In the genomic region with DNA sequence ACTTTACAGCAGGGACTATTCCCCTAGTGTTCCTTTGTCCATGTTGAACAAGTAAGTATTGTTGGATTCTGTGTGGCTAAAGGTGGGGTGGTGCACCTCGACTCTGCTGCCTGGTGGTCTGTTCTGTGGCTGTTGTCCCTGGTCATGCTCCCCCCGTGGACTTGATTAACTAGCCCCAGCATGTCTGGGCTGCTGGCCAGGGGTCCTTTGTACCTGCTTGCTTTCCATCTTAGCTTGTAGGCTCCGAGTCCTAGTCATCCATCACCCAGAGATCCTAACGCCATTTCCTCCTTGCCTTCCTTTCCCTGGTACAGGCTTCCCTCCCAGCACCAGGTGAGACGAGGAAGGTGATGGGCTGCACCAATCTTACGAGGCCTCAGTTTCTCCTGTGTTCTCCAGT, we compare ENCODE assay signal across 11 mouse cellular contexts. TPM values are rescaled to one million over a fixed set of nuclear protein-coding genes. Genes with fewer than 3 reads are reported as not detected.
DNase-seq lines count a peak whose midpoint lies in the region; ATAC-seq and TF ChIP-seq lines count a peak whose summit lies in the region.
"Had no signal": no experiment of that assay in that cellular context is flagged by ENCODE, and none has a peak within 500 bp of the region (broad histone marks: within the 10 kb centered on the region; RNA-seq: fewer than 3 reads in every experiment).

No protein-coding gene starts in this region.

- WGBS in kidney, postnatal 0 days = 60% methylated on average over 6 of the region's 6 CpGs
- WGBS in forebrain, embryonic 16.5 days = 70% methylated on average over 6 of the region's 6 CpGs
- 68% methylated on average over 6 of the region's 6 CpGs for WGBS in hindbrain, embryonic 14.5 days
- 76% methylated on average over 6 of the region's 6 CpGs for WGBS in midbrain, embryonic 15.5 days

- peaks cover 15% of the 10 kb centered on the region; the same call in 1 of the 2 replicates for H3K4me1 ChIP-seq in kidney, postnatal 0 days (replicated peaks; ENCODE audit: insufficient read depth, low read length)
- peaks cover 10% of the 10 kb centered on the region for H3K4me1 ChIP-seq in forebrain, embryonic 16.5 days (replicated peaks; ENCODE audit: control insufficient read depth, insufficient read depth, low read length)
- H3K4me1 ChIP-seq in hindbrain, embryonic 14.5 days (replicated peaks; ENCODE audit: control insufficient read depth, insufficient read depth, low read length) = peaks cover 16% of the 10 kb centered on the region
- H3K4me1 ChIP-seq in midbrain, embryonic 15.5 days = peaks cover 22% of the 10 kb centered on the region

- no peak for DNase-seq in kidney, postnatal 0 days (ENCODE audit: low spot score)
- no peak for DNase-seq in kidney, postnatal 10 days
- DNase-seq in hindbrain, embryonic 14.5 days (ENCODE audit: low spot score) = no peak
- DNase-seq in embryo, embryonic 10 days (ENCODE audit: low spot score) = no peak
- DNase-seq in frontal cortex, postnatal 14 days (ENCODE audit: low spot score in 2 of 2) = no peak
- no peak for DNase-seq in thymus, postnatal 10 days (ENCODE audit: low spot score in 2 of 2)
- DNase-seq: adrenal gland, postnatal 10 days; cerebellum, postnatal 36 days; left cerebral cortex, postnatal 4 days had no signal

- no peak overlapping the region for H3K9ac ChIP-seq in kidney, postnatal 0 days (ENCODE audit: low read depth, low read length)
- H3K9ac ChIP-seq in forebrain, embryonic 16.5 days (replicated peaks; ENCODE audit: low read depth, low read length) = no peak overlapping the region
- no peak overlapping the region for H3K9ac ChIP-seq in hindbrain, embryonic 14.5 days
- no peak overlapping the region for H3K9ac ChIP-seq in midbrain, embryonic 15.5 days

- peak overlapping the region; percentile 88; the same call in 1 of the 2 replicates for H3K4me2 ChIP-seq in kidney, postnatal 0 days (ENCODE audit: low read length)
- peak overlapping the region; percentile 90 for H3K4me2 ChIP-seq in forebrain, embryonic 16.5 days (ENCODE audit: low read length)
- H3K4me2 ChIP-seq in hindbrain, embryonic 14.5 days (replicated peaks) = peak overlapping the region; percentile 72
- H3K4me2 ChIP-seq in midbrain, embryonic 15.5 days = peak overlapping the region; percentile 71

- H3K27ac ChIP-seq in kidney, postnatal 0 days = no peak overlapping the region
- H3K27ac ChIP-seq in forebrain, embryonic 16.5 days (ENCODE audit: low read length) = no peak overlapping the region
- no peak overlapping the region for H3K27ac ChIP-seq in hindbrain, embryonic 14.5 days
- no peak overlapping the region for H3K27ac ChIP-seq in midbrain, embryonic 15.5 days

- TF ChIP-seq CTCF in kidney, postnatal 0 days (IDR thresholded peaks at IDR 0.05; ENCODE audit: low read depth) = no peak

- H3K36me3 ChIP-seq in kidney, postnatal 0 days (ENCODE audit: insufficient read depth, low read length) = no peaks in the 10 kb centered on the region
- H3K36me3 ChIP-seq in forebrain, embryonic 16.5 days (ENCODE audit: control insufficient read depth, insufficient read depth) = no peaks in the 10 kb centered on the region
- H3K36me3 ChIP-seq in hindbrain, embryonic 14.5 days (replicated peaks; ENCODE audit: control insufficient read depth, insufficient read depth) = no peaks in the 10 kb centered on the region
- H3K36me3 ChIP-seq in midbrain, embryonic 15.5 days (replicated peaks) = no peaks in the 10 kb centered on the region

- no peak for ATAC-seq in kidney, postnatal 0 days (replicated peaks; ENCODE audit: low FRiP score, low read depth)
- no peak for ATAC-seq in forebrain, embryonic 16.5 days
- ATAC-seq in hindbrain, embryonic 14.5 days (ENCODE audit: low FRiP score) = no peak
- ATAC-seq in midbrain, embryonic 15.5 days (replicated peaks) = no peak

- H3K4me3 ChIP-seq in kidney, postnatal 0 days (replicated peaks; ENCODE audit: low read depth, low read length) = no peak overlapping the region
- H3K4me3 ChIP-seq in forebrain, embryonic 16.5 days (replicated peaks; ENCODE audit: low read length) = no peak overlapping the region
- peak overlapping the region; percentile 65; the same call in 1 of the 2 replicates for H3K4me3 ChIP-seq in hindbrain, embryonic 14.5 days (replicated peaks; ENCODE audit: low read length)
- no peak overlapping the region for H3K4me3 ChIP-seq in midbrain, embryonic 15.5 days

- no peaks in the 10 kb centered on the region for H3K27me3 ChIP-seq in kidney, postnatal 0 days (ENCODE audit: insufficient read depth, low read length)
- no peaks in the 10 kb centered on the region; the same call in 1 of the 2 replicates for H3K27me3 ChIP-seq in forebrain, embryonic 16.5 days (replicated peaks; ENCODE audit: control insufficient read depth, insufficient read depth, low read length)
- H3K27me3 ChIP-seq in hindbrain, embryonic 14.5 days (ENCODE audit: control insufficient read depth, insufficient read depth, low read length) = 0 out of 2 replicates have a peak, but pooled peaks cover 5% of the 10 kb centered on the region
- no peaks in the 10 kb centered on the region; the same call in 1 of the 2 replicates for H3K27me3 ChIP-seq in midbrain, embryonic 15.5 days (replicated peaks)

- no peaks in the 10 kb centered on the region for H3K9me3 ChIP-seq in kidney, postnatal 0 days (replicated peaks; ENCODE audit: low read length)
- H3K9me3 ChIP-seq in forebrain, embryonic 16.5 days (ENCODE audit: control insufficient read depth, low read length) = no peaks in the 10 kb centered on the region
- no peaks in the 10 kb centered on the region for H3K9me3 ChIP-seq in hindbrain, embryonic 14.5 days (ENCODE audit: control insufficient read depth, low read length)
- H3K9me3 ChIP-seq in midbrain, embryonic 15.5 days = no peaks in the 10 kb centered on the region

RNA-seq across cellular contexts. Expression of a gene that starts 1.7 kb away (rescaled TPM):
- 28.8 and 30.5 TPM in 2 replicates for polyA plus RNA-seq in kidney, postnatal 0 days (2015; fragmentation: Nextera tagmentation; extraction: Ambion mirVana)
- 39.6 and 40.9 TPM in 2 replicates for polyA plus RNA-seq in forebrain, embryonic 16.5 days (2015; fragmentation: Nextera tagmentation; extraction: Ambion mirVana)
- polyA plus RNA-seq in hindbrain, embryonic 14.5 days (2014; fragmentation: Nextera tagmentation; extraction: Ambion mirVana) = 32.9 and 37.6 TPM in 2 replicates
- polyA plus RNA-seq in midbrain, embryonic 15.5 days (2015; fragmentation: Nextera tagmentation; extraction: Ambion mirVana) = 34.4 and 36.1 TPM in 2 replicates
